Mouse (Mus musculus) spleen, adult 2 months (tissue): ENCODE data around the gene Naglu. TPM values are rescaled to one million over a fixed set of nuclear protein-coding genes. Genes with fewer than 3 reads are reported as not detected.
A peak's percentile ranks its signal among the peaks of the same experiment; 100 is the strongest.

Experiments
- DNase-seq, 2 experiments: peaks; one replicate each; pipeline versions ENCODE4 v3.0.0 to v3.0.0-alpha.2; 2012 to 2021; ENCODE audit warnings: low spot score in 2 of 2, low read depth in 1 of 2
- H3K27ac ChIP-seq: fragments of 200-500 bp; 2 replicates; pipeline ENCODE4 v1.5.1; 2012; ENCODE audit warnings: low read length, inconsistent platforms; ENCODE audit not compliant: insufficient read depth
- H3K27me3 ChIP-seq: fragments of 200-500 bp; 2 replicates; pipeline ENCODE4 v1.6.1; 2012; ENCODE audit warnings: mild to moderate bottlenecking, moderate library complexity, low read length, inconsistent platforms; ENCODE audit not compliant: control insufficient read depth, insufficient read depth
- H3K36me3 ChIP-seq: fragments of 200-500 bp; 2 replicates; pipeline ENCODE4 v1.6.1; 2012; ENCODE audit warnings: mild to moderate bottlenecking, low read length, inconsistent platforms; ENCODE audit not compliant: control insufficient read depth, insufficient read depth
- H3K4me1 ChIP-seq: fragments of 200-500 bp; 2 replicates; pipeline ENCODE4 v1.6.1; 2011; ENCODE audit warnings: inconsistent platforms; ENCODE audit not compliant: control insufficient read depth, insufficient read depth, insufficient read length
- H3K4me3 ChIP-seq: fragments of 200-500 bp; 2 replicates; pipeline ENCODE4 v1.5.1; 2011; ENCODE audit warnings: mild to moderate bottlenecking, inconsistent platforms; ENCODE audit not compliant: insufficient read depth, insufficient read length; ENCODE audit errors: extremely low read depth
- CTCF ChIP-seq: fragments of 200-500 bp; IDR thresholded peaks from 2 replicates; pipeline ENCODE4 v1.5.1; 2011; ENCODE audit warnings: mild to moderate bottlenecking, inconsistent platforms; ENCODE audit not compliant: insufficient read depth, insufficient read length, insufficient replicate concordance; ENCODE audit errors: extremely low read depth
- POLR2A ChIP-seq: fragments of 200-500 bp; IDR thresholded peaks from 2 replicates; pipeline ENCODE4 v1.6.1; 2011; ENCODE audit warnings: low read depth, low read length, inconsistent platforms
- WGBS: fragments of 180-500 bp; shearing (Covaris S2); methylation state at CpG from one replicate; pipeline ENCODE4 v1.1.7; 2018; 5-methylcytosine and 5-hydroxymethylcytosine counted together
- polyA plus RNA-seq: library from polyadenylated mRNA; depleted of rRNA; stranded (reverse); fragments of >200 nt; gene quantifications from 2 replicates; pipeline ENCODE4 v1.2.3, GENCODE M21; 2012; rRNA removed

Gene Naglu
- 28.6 and 34.8 TPM in 2 replicates for polyA plus RNA-seq

DNA sequence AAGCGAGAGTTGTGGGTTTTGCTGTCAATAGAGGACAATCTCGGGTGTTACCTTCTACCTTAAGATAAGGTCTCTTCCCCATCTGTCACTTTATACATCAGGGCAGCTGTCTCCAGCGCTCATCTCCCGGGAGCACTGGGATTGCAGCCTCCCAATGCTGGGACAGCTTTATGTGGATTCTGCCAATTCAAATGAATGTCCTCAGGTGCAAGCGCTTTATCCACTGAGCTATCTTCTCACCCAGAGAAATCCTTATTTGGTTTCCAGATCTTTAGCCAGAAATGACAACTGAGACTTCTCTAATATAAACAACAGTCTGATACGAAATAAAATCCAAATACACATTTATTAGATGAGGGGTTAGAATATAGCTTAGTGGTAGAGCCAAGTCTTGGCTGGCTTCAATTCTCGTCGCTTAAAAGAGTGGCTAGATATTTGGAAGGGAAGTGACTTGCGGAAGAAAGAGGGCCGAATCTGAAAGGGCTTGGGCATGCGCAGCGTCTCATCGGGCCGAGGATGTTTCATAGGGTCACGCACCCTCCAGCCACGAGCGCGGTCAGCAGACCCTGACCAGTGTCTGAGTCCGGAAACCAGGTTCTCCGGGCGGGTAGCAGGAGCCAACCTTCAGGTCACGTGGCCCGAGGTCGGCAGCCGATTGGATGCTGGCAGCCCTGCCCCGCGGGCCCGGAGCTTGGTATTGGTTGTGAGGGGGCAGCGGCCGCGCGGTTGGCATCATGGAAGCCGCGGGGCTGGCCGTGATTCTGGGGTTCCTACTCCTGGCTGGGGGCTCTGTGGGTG lies at the start of gene Naglu:
TSS of gene Naglu (plus strand) at position 622 of the 798 bp plus-strand sequence.
- 6% methylated on average over 35 of the region's 35 CpGs for WGBS

GRCm38 (mm10) chr11:101023371-101023770 lies 46.4 kb upstream of the Naglu start:
- no peaks in the 10 kb centered on the region for H3K27me3 ChIP-seq
- no peak for DNase-seq
- no peak overlapping the region for H3K4me3 ChIP-seq
- H3K36me3 ChIP-seq: peaks cover 42% of the 10 kb centered on the region
- no peaks in the 10 kb centered on the region for H3K4me1 ChIP-seq
- 96% methylated on average over 12 of the region's 12 CpGs for WGBS
- TF ChIP-seq CTCF (no peak), POLR2A (no peak)
- H3K27ac ChIP-seq: no peak overlapping the region

More for the DNA sequence above, at the start of gene Naglu:
- peak; percentile 77 to 99 for DNase-seq
- TF ChIP-seq POLR2A (peak; percentile 46), CTCF (no peak)
- Histone ChIP-seq H3K27me3 (no peaks in the 10 kb centered on the region), H3K4me1 (peaks cover 6% of the 10 kb centered on the region), H3K4me3 (peak within 1 kb of the TSS; percentile 78), H3K36me3 (no peaks in the 10 kb centered on the region), H3K27ac (peak within 1 kb of the TSS; percentile 75)

- TF ChIP-seq CTCF (no peak), POLR2A (no peak)
- Histone ChIP-seq H3K4me1 (no peaks in the 10 kb centered on the region), H3K27me3 (no peaks in the 10 kb centered on the region), H3K4me3 (no peak overlapping the region), H3K36me3 (peaks cover 39% of the 10 kb centered on the region), H3K27ac (no peak overlapping the region)
- DNase-seq: no peak
- WGBS: 92% methylated on average over 4 of the region's 4 CpGs
Observed at GRCm38 (mm10) chr11:101024001-101024400, 45.8 kb upstream of the Naglu start.

- TF ChIP-seq CTCF: no peak
- no peak for TF ChIP-seq POLR2A
- DNase-seq: no peak
- Histone ChIP-seq H3K4me1 (no peaks in the 10 kb centered on the region), H3K4me3 (no peak overlapping the region), H3K36me3 (peaks cover 38% of the 10 kb centered on the region), H3K27ac (no peak overlapping the region), H3K27me3 (no peaks in the 10 kb centered on the region)
- WGBS: 94% methylated on average over 11 of the region's 11 CpGs
Observed at GRCm38 (mm10) chr11:101027121-101027520, 42.7 kb upstream of the Naglu start.

GRCm38 (mm10) chr11:101029320-101029719 lies 40.5 kb upstream of the Naglu start:
- Histone ChIP-seq H3K4me1 (no peaks in the 10 kb centered on the region), H3K27ac (no peak overlapping the region), H3K36me3 (peaks cover 39% of the 10 kb centered on the region), H3K4me3 (no peak overlapping the region), H3K27me3 (no peaks in the 10 kb centered on the region)
- WGBS: 90% methylated on average over 8 of the region's 8 CpGs
- DNase-seq: no peak
- TF ChIP-seq POLR2A (no peak), CTCF (no peak)

GRCm38 (mm10) chr11:101030136-101030807 lies 39.5 kb upstream of the Naglu start:
- no peak overlapping the region for H3K27ac ChIP-seq
- no peaks in the 10 kb centered on the region for H3K27me3 ChIP-seq
- TF ChIP-seq POLR2A (no peak), CTCF (no peak)
- WGBS: 80% methylated on average over 10 of the region's 10 CpGs
- H3K4me1 ChIP-seq: no peaks in the 10 kb centered on the region
- H3K4me3 ChIP-seq: no peak overlapping the region
- peaks cover 39% of the 10 kb centered on the region for H3K36me3 ChIP-seq
- no peak for DNase-seq

DNA sequence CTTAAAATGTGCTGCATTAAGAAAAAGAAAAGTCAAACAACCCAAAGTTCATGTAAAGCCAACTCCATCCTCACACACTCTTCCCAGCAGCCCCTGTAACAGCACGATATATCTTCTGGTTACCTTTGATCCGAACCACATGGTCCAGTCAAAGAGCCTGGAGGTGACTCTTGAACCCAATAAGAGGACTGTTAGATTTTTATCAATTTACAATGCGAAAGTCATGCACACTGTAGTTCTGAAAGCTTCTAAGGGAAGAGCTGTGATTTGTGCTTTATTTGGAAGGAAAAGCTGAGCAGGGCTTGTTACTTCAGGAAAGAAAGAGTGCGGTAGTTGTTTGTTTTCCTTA lies 39.0 kb upstream of the Naglu start:
- Histone ChIP-seq H3K27me3 (no peaks in the 10 kb centered on the region), H3K27ac (no peak overlapping the region), H3K36me3 (peaks cover 40% of the 10 kb centered on the region), H3K4me1 (no peaks in the 10 kb centered on the region), H3K4me3 (no peak overlapping the region)
- 95% methylated on average over 4 of the region's 4 CpGs for WGBS
- no peak for DNase-seq
- TF ChIP-seq POLR2A (no peak), CTCF (no peak)
